Mouse (Mus musculus) lung, postnatal 36 days (tissue): ENCODE measurements around the gene Nme8.
A peak's percentile ranks its signal among the peaks of the same experiment; 100 is the strongest.

Source experiments
- DNase-seq: peaks from one replicate; pipeline ENCODE4 v3.0.0; 2022; ENCODE audit warnings: mixed read lengths

Gene Nme8

GRCm38 (mm10) chr13:19640203-19640851, 57.3 kb downstream of the Nme8 start:
- no peak for DNase-seq

- peak; percentile 21 for DNase-seq
Observed at GRCm38 (mm10) chr13:19636131-19636530, 61.5 kb downstream of the Nme8 start.

GRCm38 (mm10) chr13:19630768-19631709, 66.6 kb downstream of the Nme8 start:
- DNase-seq = no peak

- no peak for DNase-seq
Observed at GRCm38 (mm10) chr13:19626473-19626872, 71.1 kb downstream of the Nme8 start.

GRCm38 (mm10) chr13:19624632-19625320, 72.8 kb downstream of the Nme8 start:
- DNase-seq = no peak

- DNase-seq = no peak
Observed at GRCm38 (mm10) chr13:19623228-19623905, 74.2 kb downstream of the Nme8 start.

- DNase-seq = peak; percentile 43
Observed at GRCm38 (mm10) chr13:19622573-19623227, 74.9 kb downstream of the Nme8 start, which contains the start of gene Sfrp4. Sfrp4 (plus strand) TSS chr13:19623104.

- DNase-seq = peak; percentile 47
Observed at GRCm38 (mm10) chr13:19619216-19619927, 78.2 kb downstream of the Nme8 start, which contains the start of gene Epdr1. Epdr1 (minus strand) TSS chr13:19619927.

GRCm38 (mm10) chr13:19618841-19619215, 78.8 kb downstream of the Nme8 start:
- no peak for DNase-seq

- no peak for DNase-seq
Observed at GRCm38 (mm10) chr13:19618081-19618480, 79.5 kb downstream of the Nme8 start.

GRCm38 (mm10) chr13:19614311-19614710, 83.3 kb downstream of the Nme8 start:
- no peak for DNase-seq

GRCm38 (mm10) chr13:19613426-19613825, 84.2 kb downstream of the Nme8 start:
- no peak for DNase-seq

GRCm38 (mm10) chr13:19612963-19613362, 84.6 kb downstream of the Nme8 start:
- DNase-seq = no peak

- DNase-seq = no peak
Observed at GRCm38 (mm10) chr13:19612348-19612747, 85.2 kb downstream of the Nme8 start.

GRCm38 (mm10) chr13:19608120-19608519, 89.5 kb downstream of the Nme8 start:
- DNase-seq = no peak

GRCm38 (mm10) chr13:19604916-19605315, 92.7 kb downstream of the Nme8 start:
- no peak for DNase-seq

GRCm38 (mm10) chr13:19603719-19604118, 93.9 kb downstream of the Nme8 start:
- DNase-seq = peak; percentile 8

GRCm38 (mm10) chr13:19602531-19602930, 95.1 kb downstream of the Nme8 start:
- DNase-seq = no peak

- no peak for DNase-seq
Observed at GRCm38 (mm10) chr13:19599242-19599641, 98.4 kb downstream of the Nme8 start.

- no peak for DNase-seq
Observed at GRCm38 (mm10) chr13:19595141-19595540, 102.5 kb downstream of the Nme8 start.
